Mouse (Mus musculus) adrenal gland, postnatal 14 days (tissue): ENCODE results near the gene Cntf. TPM values are rescaled to one million over a fixed set of nuclear protein-coding genes. Genes with fewer than 3 reads are reported as not detected.
A peak's percentile ranks its signal among the peaks of the same experiment; 100 is the strongest.

ENCODE experiments used
- DNase-seq: peaks from one replicate; pipeline ENCODE4 v3.0.0; 2021; ENCODE audit warnings: mixed read lengths
- long read RNA-seq, 2 experiments: library from polyadenylated mRNA; stranded (forward); transcript quantifications; one replicate each; pipeline ENCODE4 v2.0.0; 2021
- total RNA-seq: library from RNA; stranded (reverse); gene quantifications from 2 replicates; pipeline ENCODE4 v1.2.3, GENCODE M21; 2021

Cntf gene
- total RNA-seq: 2.9 and 3.0 TPM in 2 replicates
- long read RNA-seq, experiment 1: 0 reads
- long read RNA-seq, experiment 2: 0 reads

DNA sequence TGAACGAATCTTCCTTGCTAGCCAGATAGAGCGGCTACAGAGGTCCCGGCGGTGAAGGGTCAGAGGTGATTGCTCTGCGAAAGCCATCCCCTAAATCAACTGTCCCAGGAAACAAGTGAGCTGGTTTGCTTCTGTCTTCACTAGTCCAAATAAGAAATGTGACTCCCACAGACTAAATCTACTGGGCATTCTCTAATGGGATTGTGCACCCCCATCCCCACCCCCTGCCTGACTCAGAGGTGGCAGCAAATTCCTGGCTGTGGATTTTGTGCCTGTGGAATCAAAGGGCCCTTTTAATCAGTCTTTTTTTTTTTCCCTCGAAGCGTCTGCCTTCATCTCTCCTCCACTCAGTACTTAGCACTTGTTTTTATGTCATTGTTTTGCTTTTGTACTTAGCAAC lies at the start of gene Cntf:
TSS of gene Cntf (minus strand) at position 325 of the 400 bp plus-strand sequence.
- no peak for DNase-seq

DNA sequence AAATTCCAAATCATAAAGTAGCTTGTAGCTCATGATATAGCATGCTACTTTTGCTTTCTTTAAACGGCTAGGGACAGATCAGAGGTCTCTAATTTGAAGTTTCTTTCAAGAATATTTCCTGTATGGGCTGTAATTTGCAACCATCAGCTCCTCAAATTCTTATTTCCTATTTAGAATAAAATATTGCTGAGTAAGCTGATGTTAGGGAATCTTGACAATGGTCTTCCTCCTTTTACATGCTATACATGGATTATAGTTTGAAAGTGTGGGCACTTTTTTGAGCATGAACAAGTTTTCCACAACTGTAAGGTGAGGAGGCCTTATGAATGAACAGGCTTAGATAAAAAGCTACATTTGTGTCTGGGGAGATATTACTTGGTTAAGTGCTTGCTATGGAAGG lies 48.5 kb upstream of the Cntf start:
- DNase-seq: no peak

DNA sequence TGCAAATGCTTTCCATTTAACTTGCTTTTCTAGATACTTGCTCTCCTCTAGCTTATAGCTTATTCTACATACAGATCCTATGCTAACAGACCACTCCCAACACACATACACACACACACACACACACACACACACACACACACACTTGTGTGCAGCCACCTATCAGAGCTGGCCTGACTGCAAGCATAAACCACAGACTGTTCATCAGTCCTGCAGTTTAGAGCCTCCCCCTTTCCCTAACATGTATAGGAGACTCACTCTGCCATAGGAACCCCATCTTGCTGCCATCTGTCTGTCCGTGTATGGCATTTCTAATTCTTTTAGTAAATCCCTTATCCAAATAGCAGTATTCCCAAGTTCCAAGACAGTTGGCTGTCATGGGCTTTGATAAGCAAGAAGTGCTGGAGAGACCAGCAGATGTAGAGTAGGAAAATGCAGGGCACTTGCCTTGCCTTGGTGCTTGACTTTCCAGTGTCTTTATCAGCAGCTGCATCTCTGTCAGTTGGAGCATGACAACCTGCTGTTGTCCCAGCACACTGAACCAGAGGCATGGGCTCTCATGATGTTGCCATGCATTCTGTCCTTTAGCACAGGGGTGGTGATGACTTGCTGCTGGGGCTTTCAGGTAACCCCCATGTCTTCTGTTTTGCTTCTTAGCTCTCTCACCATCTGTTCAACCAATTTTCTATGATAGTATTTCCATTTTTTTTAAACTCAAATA lies 47.4 kb upstream of the Cntf start:
- no peak for DNase-seq

DNA sequence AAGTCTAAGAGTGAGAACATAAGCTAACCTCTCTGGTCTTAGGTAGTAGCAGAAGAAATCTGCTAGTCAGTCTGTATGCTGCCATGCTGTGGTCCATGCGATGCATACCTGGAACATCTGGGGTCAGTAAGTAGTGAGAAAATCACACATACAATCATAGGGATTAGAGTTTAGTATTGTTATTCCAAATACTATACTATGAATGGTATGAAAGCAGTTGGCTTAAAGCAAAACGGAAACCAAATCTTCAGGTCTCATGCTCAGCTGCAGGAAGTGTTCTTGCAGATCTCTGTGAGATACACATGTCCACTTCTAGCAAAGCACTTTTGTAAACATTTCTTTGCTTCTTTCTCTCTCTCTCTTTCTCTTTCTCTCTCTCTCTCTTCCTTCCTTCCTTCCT lies 40.8 kb upstream of the Cntf start:
- no peak for DNase-seq

DNA sequence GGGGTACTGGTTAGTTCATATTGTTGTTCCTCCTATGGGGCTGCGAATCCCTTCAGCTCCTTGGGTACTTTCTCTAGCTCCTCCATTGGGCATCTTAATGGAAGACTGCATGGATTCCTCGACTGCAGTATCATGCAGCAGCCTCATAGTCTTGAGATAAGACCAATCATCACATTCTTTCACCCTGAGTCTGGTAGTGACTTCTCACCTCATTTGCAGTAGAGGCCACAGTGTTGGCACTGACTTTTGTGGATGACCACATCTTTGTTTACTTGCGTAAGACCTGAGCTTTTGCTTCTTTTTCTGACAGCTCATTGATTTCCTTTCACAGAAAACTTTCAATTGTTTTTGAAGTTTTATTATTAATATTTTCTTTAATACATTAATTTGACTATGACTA lies 40.3 kb upstream of the Cntf start:
- peak; percentile 26 for DNase-seq

DNA sequence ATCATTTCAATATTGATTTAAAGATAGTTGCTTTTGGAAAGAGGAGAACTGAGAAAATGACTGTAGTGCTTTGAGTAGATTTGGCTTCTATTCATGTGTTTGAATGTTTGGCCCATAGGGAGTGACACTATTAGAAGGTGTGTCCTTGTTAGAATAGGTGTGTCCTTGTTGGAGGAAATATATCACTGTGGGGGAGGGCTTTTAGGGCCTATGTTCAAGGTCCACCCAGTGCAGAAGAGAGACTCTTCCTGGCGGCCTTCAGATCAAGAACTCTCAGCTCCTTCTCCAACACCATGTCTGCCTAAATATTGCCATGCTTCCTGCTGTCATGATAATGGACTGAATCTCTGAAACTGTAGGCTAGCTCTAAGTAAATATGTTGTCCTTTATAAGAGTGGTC lies 38.8 kb upstream of the Cntf start:
- no peak for DNase-seq

DNA sequence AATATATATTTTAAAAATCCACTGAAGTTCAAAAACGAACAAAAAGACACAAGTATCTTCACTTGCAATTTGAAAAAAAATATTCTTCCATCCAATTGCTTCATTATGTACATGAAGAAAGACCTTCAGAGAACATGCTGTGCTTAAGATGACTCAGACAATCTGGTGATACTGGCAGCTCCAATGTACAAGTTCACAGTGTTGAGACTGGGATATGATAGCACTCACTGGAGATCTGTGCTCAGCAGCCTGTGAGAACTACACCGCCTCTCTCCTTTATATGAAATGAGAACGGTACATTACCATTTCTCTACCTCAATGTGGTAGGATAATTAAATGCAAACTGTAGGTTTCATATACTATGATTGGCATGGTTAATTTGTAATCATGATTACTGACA lies 37.4 kb upstream of the Cntf start:
- no peak for DNase-seq

DNA sequence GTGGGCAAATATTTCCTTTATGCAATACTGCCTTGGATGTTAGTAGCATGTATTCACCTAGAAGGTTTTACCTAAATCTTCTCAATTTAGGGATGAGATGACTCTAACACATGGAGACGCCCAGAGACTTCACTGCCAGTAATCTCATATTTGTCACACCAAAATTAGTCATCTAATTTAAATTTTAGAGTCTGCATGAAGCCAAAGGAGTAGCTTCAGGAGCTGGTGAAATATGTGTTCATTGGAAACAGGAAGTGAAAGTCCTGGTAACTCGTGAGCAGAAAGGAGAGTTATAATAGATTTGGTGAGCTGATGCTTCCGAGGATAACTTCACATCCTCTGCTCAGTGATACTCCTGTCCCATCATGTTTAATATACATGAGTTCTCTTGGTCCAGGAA lies 35.6 kb upstream of the Cntf start:
- DNase-seq: no peak

DNA sequence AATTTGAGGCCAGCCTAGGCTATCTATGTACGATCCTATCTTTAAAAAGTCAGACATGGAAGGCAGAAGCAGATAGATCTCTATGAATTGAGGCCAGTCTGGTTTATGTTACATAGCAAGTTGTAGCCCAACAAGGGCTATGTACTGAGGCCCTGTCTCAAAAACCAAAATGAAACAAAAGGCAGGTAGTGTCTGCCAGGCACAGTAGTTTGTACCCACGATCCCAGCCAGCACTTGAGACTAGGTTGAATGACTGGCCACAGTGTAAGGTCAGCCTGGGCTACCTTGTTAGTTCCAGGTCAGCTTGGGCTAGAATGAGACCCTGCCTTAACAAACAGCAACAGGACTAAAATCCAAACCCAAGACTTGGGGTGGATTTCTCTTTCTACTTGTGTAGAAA lies 35.2 kb upstream of the Cntf start:
- DNase-seq: no peak

DNA sequence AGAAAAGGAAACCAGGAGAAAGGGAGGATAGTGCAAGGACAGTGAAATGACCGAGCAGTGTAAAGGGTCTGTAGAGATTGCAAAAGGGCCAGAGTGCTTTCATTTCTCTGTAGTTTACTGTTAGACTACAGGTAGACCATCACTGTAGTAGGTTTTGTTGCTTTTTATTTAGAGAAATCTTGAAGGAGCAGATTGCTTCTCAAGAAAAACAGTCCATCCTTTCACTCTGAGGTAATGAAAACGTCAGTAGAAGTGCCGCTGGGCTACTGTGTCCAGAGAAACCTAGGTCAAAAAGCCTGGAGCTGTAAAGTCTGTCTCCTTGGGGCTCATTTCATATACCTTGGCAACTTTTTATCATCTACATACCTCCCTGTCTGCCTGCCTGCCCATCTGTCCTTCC lies 33.6 kb upstream of the Cntf start:
- no peak for DNase-seq

DNA sequence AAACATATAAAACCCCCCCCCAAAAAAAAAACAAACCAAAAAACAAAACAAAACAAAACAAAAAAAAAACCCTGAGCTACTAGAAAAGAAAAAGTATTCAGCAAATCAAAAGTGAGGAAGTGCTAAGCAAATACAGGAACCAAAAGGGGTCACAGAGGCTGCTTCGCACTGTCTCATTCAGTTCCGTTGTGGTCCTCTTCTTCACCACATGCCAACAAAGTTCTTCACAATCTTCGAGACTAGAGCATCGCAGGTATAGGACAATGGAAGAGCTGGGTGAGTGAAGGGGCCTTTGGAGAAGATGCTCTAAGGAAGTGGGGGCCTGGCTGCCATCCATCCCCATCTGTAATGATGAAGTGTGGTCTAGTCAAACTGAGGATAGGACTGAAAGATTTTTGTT lies 33.0 kb upstream of the Cntf start:
- no peak for DNase-seq

DNA sequence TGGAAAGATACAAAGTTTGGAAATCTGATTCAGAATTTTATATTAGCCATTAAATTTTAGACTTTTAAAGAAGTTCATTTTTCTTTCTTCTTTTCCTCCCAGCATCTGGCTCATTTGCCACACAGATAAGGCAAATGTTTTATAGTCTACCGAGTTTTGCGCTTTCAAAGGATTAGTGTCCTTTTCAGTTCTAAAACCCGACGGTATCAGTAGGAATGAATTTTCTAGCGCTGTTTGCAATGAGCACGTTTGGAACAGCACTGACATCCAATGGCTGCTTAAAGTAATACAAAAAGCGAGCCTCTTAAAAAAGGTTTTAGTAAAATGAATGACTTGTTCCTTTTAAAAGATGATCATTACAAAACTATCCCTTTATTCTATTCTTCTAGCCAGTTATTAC lies 31.6 kb upstream of the Cntf start:
- peak; percentile 35 for DNase-seq

DNA sequence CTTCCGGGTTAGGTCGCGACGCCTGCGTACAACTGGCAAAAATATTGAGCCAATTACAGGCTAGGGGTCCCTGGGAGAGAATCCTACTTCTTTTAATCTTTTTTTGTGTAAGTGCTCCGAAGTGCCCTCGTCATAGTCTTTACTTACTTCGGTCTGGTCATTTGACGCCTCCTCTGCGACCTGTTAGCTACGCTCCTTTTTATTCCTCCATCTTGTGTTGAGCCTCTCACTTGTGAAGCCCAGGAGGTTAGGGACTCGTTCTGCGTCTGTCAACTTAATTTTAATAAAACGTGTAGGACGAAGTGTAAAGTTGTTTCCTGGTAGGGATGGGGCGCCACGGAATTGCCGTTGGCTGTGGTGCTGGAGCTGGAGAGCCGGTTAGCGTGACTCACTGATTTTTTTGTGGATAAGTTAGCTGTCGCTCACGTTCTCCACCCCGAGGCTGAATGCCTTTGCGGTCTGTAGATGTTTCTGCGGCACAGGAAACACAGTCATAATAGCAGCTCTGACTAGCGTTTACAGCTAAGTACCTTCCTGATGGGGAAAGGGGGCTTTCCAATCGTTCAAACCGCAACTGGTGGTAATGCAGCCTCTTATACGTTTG lies 31.0 kb upstream of the Cntf start:
- peak; percentile 80 for DNase-seq

DNA sequence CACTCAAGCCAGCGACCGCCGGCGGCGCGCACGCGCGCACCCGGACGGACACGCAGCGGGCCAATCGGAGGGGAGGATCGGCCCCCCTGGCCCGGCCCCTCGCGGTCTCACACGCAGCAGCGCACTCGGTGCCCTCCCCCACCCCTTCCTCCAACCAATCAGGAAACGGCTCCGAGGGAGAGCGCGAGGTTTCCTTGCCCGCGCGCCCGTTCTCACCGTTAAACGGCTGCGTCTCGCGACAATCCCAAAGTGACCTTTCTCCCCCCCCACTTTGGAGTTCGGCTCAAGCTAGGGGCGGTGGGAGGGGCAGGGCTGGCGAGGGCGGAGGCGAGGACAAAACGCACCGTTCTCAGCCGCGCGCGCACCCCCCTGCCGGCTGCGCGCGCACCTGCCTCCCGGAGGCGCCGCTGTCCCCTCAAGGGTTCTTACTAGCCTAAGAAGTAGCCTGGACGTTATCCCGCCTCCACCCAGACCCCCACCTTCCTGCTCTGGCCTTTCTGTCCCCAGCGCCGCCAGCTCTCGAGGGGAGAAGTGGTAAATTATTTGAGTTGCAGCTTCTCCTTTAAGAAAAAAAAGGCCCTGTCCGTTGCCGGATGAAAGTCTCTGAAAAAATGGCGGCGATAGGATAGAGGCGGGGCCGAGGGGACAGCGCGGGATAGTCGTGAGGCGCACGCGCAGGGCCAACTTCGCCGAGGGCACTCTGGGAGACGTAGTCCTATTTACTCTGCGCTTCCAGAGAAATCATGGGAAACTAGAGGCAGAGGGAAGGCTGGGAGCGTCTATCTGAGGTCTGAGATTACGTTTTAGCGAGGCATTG lies 30.3 kb upstream of the Cntf start, which contains the start of the genes Zfp91 and Lpxn:
TSS of gene Zfp91 (minus strand) at position 616 of the 817 bp plus-strand sequence.
TSS of gene Lpxn (plus strand) at position 683 of the 817 bp plus-strand sequence.
- peak; percentile 99 for DNase-seq

DNA sequence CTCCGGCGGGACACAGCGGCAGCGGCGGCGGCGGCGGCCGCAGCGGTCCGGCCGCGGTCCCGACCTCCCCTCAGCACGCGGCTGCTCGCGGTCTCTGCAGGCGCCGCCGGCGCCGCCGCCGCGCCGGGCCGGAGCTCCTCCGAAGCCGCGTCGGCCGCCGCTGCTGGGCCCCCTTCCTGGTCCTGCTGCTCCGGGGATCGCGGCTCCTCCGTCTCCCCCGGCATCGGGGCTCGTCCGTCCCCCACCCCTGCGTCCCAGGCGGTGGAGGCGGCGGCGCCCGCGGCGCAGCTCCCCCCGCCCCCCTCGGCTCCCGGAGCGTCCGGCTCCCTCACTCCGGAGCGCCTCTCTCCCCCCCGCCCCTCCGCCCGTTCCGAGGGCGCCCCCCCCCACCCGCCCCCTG lies 29.7 kb upstream of the Cntf start:
- no peak for DNase-seq

DNA sequence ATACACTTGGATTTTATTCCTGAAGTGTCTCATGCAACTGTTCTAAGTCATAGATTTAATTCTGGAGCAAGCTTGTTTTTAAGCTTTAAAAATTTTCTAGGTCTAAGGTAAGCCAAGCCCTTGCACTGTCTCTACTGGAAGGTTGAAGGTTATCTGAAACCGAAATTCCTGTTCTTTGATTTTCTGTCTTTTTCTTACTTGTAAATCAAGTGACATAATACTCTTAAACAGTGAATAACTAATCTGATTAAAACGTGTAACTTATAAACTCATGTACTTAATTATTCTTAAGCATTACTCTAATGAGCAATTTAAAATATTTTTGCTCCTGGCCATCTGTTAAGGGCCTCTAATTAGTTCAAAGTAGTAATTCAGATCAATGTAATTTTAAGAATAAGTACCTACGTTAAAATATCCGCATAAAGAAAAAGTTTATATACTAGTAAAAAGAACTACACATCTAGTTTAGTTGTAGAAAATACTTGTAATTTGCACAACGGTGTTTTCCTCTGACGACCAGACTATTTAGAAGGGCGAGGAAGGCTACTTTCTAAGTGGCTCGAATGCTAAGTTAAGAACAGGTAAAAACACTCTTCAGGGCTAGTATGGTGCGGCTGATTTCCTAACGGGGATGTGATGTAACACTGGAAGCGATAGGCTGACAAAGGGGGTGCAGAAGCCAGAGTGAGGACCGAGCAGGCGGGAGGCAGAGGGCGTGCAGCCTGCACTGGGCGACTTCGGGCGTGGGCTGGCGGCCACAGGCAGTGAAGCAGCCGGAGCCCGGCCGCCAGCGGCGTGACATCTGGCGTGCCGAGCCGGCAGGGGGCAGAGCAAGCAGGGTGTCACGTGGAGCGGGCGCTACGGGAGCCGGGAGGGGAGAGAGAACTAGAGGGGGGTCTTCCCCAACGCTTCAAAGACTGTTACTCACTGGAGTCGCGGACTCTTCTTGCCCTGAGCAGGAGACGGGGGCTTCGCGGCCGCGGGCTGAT lies 28.9 kb upstream of the Cntf start:
- DNase-seq: peak; percentile 97

DNA sequence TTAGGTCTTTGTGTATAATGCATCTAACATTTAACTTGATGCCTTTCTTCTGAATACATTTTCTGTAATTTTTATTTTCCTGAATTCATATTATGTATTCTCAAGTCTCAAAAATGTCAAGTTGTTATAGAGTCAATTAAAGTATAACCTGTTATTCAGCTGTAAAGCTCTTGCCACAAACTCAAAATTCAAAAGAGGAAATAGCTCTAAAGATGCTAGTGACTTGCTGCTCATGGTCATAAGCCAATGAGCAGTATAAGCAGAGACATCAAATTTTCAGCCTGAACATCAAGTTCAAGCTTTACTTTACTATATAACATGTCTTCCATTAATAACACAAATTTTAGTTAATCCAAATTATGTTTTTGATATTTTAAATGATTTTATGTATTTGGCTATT lies 26.9 kb upstream of the Cntf start:
- DNase-seq: no peak

DNA sequence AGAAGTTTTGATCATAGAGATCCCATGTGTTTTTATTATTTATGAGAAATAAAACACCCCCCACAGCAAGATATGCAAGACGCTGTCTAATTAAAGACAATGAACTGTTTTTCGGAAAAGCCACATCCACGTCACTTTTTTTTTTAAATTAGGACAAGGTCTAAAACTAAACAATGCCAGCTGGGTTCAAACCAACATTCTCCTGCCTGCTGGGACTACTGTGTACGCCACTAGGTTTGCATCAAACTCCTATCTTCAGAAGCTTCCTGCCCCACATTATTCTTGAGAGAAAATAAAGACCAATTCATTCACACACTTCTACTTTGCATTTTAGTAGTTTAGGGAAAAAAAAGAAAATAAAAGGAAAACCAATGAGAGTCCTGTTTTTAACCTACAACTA lies 22.3 kb upstream of the Cntf start:
- no peak for DNase-seq

DNA sequence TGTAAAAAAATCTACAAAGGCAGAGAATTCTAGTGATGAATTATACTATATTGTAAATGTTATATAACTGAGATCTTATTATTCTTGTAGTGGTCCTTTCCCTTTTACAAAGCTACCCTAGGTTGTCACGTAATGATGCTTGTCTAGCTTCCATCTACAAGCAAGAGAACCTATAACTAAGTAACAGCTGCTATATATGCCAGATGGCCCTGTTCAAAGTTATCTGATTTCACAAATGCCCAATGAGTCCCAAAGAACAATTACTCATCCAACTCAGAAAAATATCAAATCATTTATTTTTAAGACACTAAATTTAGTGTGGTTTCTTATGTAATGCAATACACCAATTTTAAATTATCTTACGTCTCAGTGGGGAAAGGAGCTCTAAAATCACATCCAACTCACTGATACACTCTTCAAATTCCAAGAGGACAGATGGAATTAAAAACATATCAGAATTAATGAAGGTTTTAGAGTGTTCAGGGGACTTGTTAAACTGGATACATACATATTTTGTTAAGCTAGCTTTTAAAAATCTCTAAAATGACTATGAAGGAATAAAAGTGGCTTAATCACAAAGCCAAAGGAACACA lies 21.5 kb upstream of the Cntf start:
- no peak for DNase-seq

DNA sequence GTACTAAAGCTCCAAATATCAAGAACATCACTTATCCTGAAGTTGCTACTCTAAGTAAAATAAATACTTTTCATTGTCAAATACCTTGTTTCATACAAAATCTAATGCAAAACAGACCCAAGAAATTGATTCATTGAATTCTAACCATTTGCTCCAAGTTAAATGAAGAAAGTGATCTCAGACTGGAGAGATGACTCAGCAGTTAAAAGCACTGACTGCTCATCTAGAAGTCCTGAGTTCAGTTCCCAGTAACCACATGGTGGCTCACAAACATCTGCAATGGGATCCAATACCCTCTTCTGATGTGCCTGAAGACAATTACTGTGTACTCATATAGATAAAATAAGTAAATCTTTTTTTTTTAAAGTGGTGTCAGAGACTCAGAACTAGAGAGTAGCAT lies 15.0 kb upstream of the Cntf start:
- DNase-seq: no peak

DNA sequence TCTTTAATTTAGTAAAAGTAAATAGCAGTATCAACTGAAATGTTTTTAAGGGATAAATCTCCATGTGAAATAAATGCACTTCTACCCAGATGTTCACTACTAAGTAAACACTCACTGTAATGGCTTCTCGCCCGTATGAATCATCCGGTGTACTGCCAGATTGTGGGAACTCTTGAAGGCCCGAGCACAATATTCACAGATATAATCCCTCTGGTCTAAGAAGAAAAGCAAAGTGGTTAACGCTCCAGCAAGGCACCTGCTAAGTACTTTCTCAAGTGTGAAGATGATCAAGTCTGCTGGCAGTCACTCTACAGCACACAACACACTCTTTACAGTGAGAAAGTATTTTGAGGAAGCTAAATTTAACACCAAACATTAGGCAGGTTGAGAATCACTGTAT lies 5.5 kb upstream of the Cntf start:
- DNase-seq: peak; percentile 30
